Mouse (Mus musculus) erythroblast, embryonic 14.5 days (primary cell): ENCODE results near the gene Cntd1. TPM values are rescaled to one million over a fixed set of nuclear protein-coding genes. Genes with fewer than 3 reads are reported as not detected.
A peak's percentile ranks its signal among the peaks of the same experiment; 100 is the strongest.
"Not testable (repeated sequence)": the region's sequence is repeated elsewhere in the genome, so short reads cannot be mapped to it uniquely, and the experiment has no call there.

Experiments
- H3K27me3 ChIP-seq: 2 replicates; pipeline ENCODE4 v1.6.1; 2012; ENCODE audit warnings: inconsistent platforms; ENCODE audit not compliant: control insufficient read depth
- H3K36me3 ChIP-seq: 2 replicates; pipeline ENCODE4 v1.6.1; 2012; ENCODE audit warnings: mild to moderate bottlenecking, inconsistent platforms; ENCODE audit not compliant: control insufficient read depth
- H3K4me1 ChIP-seq: 2 replicates; pipeline ENCODE4 v1.6.1; 2012; ENCODE audit warnings: inconsistent platforms; ENCODE audit not compliant: control insufficient read depth
- H3K4me3 ChIP-seq: replicated peaks from 2 replicates; pipeline ENCODE3; 2012; ENCODE audit warnings: moderate library complexity, mild to moderate bottlenecking, inconsistent platforms
- H3K9me3 ChIP-seq: 2 replicates; pipeline ENCODE4 v1.6.1; 2012; ENCODE audit warnings: low read length, inconsistent platforms, mixed read lengths; ENCODE audit not compliant: control insufficient read depth
- GATA1 ChIP-seq: IDR thresholded peaks from 2 replicates; pipeline ENCODE4 v1.6.1; 2012; ENCODE audit warnings: low read length, inconsistent platforms, mixed read lengths
- TAL1 ChIP-seq: IDR thresholded peaks from 3 replicates; pipeline ENCODE4 v1.6.1; 2012; ENCODE audit warnings: low read length, inconsistent platforms, mixed read lengths
- polyA plus RNA-seq: library from polyadenylated mRNA; stranded (reverse); fragments of >175 nt; gene quantifications from 2 replicates; pipeline ENCODE4 v1.2.3, GENCODE M21; 2012

Cntd1 gene
- polyA plus RNA-seq, 1 experiment = not detected

DNA sequence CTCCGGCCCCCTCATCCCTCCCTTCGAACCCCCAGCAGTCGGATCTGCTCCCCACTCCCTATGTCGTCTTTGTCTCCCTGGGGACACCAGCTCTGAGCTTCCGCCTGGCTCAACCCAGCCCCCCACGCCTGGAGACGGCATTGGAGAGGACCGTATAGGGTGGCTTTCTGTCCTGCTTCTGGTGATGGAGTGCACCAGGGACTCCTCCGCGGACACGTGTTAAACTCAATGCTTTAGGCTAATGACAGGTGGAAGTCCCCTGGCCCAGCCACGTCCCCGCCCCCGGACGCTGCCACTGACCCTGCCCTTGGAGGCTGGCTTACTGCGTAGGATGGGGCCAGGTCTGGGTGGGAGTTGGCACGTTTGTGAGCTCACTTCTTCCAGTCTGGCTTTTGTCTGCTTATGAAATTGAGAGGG is 37.7 kb downstream of the Cntd1 start:
- Histone ChIP-seq H3K9me3 (0 out of 2 replicates have a peak, but pooled peaks cover 3% of the 10 kb centered on the region), H3K27me3 (no peaks in the 10 kb centered on the region), H3K4me3 (peak overlapping the region; percentile 74), H3K36me3 (peaks cover 69% of the 10 kb centered on the region), H3K4me1 (peaks cover 68% of the 10 kb centered on the region)
- TF ChIP-seq TAL1 (no peak), GATA1 (no peak)

DNA sequence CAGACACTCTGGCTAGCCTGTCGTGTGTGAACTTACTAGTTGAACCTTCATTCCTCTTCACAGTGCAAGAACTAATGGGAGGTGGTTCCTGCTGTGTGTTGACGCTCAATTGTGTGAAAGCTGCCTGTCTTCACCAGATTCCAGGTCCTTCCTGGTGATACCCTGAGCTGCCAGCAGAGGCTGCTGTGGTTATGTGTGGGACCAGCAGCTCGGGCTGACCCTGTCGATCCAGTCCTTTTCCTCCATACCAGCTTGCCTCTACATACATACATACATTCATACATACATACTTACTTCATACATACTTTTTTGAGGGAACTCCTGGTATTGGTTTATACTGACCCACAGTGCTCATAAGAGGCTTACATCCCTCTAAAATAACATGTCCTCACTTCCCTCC is 44.8 kb downstream of the Cntd1 start:
- H3K4me3 ChIP-seq = no peak overlapping the region
- no peaks in the 10 kb centered on the region for H3K27me3 ChIP-seq
- peaks cover 95% of the 10 kb centered on the region for H3K36me3 ChIP-seq
- no peaks in the 10 kb centered on the region for H3K9me3 ChIP-seq
- H3K4me1 ChIP-seq = peaks cover 34% of the 10 kb centered on the region
- no peak for TF ChIP-seq TAL1
- no peak for TF ChIP-seq GATA1

DNA sequence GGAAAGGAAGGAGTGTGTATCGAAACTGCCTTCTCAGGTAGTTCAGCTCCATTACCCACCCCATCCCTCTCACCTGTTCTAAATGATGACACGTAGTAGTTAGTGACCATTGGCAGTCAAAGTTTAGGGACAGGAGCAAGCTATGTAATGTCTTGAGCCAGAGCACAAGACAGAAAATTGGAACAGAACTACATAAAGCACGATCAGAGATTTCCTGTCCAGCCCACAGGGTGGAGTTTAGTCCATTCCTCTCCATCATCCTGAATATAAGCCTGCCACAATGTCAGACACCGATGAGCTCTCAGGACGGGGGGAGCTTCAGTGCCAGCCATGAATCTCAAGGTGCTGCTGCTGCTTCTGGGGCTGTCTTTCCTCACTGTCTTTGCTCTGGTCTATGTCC is 46.0 kb downstream of the Cntd1 start, which contains the start of gene Aoc2:
TSS of gene Aoc2 (plus strand) at position 301 of the 400 bp plus-strand sequence.
- Histone ChIP-seq H3K4me1 (peaks cover 23% of the 10 kb centered on the region), H3K9me3 (no peaks in the 10 kb centered on the region), H3K27me3 (no peaks in the 10 kb centered on the region), H3K4me3 (no peak within 1 kb of the TSS), H3K36me3 (peaks cover 92% of the 10 kb centered on the region)
- TF ChIP-seq TAL1 (no peak), GATA1 (no peak)

GRCm38 (mm10) chr11:101325201-101325600 is 46.4 kb downstream of the Cntd1 start:
- H3K27me3 ChIP-seq, H3K9me3 ChIP-seq, H3K4me3 ChIP-seq: not testable (repeated sequence)
- Histone ChIP-seq H3K36me3 (peaks cover 88% of the 10 kb centered on the region), H3K4me1 (peaks cover 19% of the 10 kb centered on the region)

- Histone ChIP-seq H3K4me1 (peaks cover 15% of the 10 kb centered on the region), H3K36me3 (peaks cover 78% of the 10 kb centered on the region), H3K4me3 (no peak overlapping the region), H3K9me3 (no peaks in the 10 kb centered on the region), H3K27me3 (no peaks in the 10 kb centered on the region)
- TF ChIP-seq TAL1 = no peak
- no peak for TF ChIP-seq GATA1
Observed at GRCm38 (mm10) chr11:101326147-101326546, 47.3 kb downstream of the Cntd1 start.

DNA sequence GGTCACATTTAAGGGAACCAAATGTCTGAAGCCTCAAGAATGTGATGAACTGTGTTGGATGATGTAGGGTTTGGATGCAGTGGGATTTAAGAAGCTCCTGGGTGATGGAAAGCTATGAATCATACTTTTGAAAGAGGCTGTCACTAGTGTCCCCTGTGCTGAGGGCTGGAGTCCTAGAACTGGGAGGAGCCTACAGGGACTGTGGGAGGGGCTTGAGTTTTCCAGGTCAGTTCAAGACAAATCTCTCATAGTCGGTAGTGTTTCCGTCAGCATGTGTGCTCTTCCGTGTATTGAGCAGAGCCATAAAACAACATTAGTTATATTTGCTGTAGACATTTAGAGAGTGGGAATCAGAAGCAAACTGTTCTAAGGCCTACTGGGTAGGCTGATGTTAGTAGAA is 48.5 kb downstream of the Cntd1 start:
- H3K36me3 ChIP-seq = peaks cover 69% of the 10 kb centered on the region
- no peak overlapping the region for H3K4me3 ChIP-seq
- peaks cover 13% of the 10 kb centered on the region for H3K4me1 ChIP-seq
- H3K9me3 ChIP-seq = no peaks in the 10 kb centered on the region
- TF ChIP-seq GATA1 (no peak), TAL1 (no peak)
- H3K27me3 ChIP-seq = no peaks in the 10 kb centered on the region

DNA sequence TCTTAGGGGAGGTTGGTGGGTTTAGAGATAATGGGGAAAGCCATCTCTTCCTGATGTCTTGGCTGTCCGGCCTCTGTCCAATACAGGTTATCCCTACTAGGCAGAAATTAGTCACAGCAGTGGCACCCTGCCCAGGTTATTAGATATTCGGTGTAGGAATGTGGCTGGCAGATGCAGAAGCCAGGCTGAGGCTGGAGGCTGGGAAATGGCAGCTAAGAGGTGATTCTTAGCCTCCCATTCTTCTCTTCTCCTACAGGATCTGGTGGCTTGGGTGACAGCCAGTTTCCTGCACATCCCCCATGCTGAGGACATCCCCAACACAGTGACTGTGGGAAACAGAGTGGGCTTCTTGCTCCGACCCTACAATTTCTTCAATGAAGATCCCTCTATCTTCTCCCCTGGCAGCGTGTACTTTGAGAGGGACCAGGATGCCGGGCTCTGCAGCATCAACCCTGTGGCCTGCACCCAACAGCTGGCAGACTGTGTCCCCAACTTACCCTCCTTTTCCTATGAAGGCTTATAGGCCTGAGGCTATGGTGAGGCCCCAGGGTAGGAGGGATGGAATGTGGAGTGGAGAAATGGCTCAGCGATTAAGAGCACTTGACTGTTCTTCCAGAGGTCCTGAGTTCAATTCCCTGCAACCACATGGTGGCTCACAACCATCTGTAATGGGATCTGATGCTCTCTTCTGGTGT is 50.3 kb downstream of the Cntd1 start:
- no peak overlapping the region for H3K4me3 ChIP-seq
- H3K4me1 ChIP-seq = peaks cover 9% of the 10 kb centered on the region
- H3K9me3 ChIP-seq = no peaks in the 10 kb centered on the region
- H3K36me3 ChIP-seq = peaks cover 52% of the 10 kb centered on the region
- TF ChIP-seq TAL1 (no peak), GATA1 (no peak)
- no peaks in the 10 kb centered on the region for H3K27me3 ChIP-seq

GRCm38 (mm10) chr11:101330371-101330924 is 51.6 kb downstream of the Cntd1 start, which contains the start of gene Aoc3:
Gene Aoc3 (plus strand): TSS chr11:101330605.
- Histone ChIP-seq H3K27me3 (no peaks in the 10 kb centered on the region), H3K4me1 (peaks cover 13% of the 10 kb centered on the region)

GRCm38 (mm10) chr11:101330961-101331360 is 52.1 kb downstream of the Cntd1 start:
- H3K36me3 ChIP-seq = peaks cover 33% of the 10 kb centered on the region

More at GRCm38 (mm10) chr11:101330371-101330924, 51.6 kb downstream of the Cntd1 start, which contains the start of gene Aoc3:
- no peak within 1 kb of the TSS for H3K4me3 ChIP-seq
- H3K36me3 ChIP-seq = peaks cover 38% of the 10 kb centered on the region
- H3K9me3 ChIP-seq = no peaks in the 10 kb centered on the region
- no peak for TF ChIP-seq TAL1
- no peak for TF ChIP-seq GATA1

More at GRCm38 (mm10) chr11:101330961-101331360, 52.1 kb downstream of the Cntd1 start:
- not testable (repeated sequence) for H3K9me3 ChIP-seq, H3K27me3 ChIP-seq, H3K4me3 ChIP-seq
- H3K4me1 ChIP-seq = peaks cover 11% of the 10 kb centered on the region
